Mouse (Mus musculus) embryo, embryonic 10 days (tissue): Measurements from ENCODE around the gene Lalba.
"Not testable (repeated sequence)": the region's sequence is repeated elsewhere in the genome, so short reads cannot be mapped to it uniquely, and the experiment has no call there.

Experiments
- DNase-seq: peaks from one replicate; pipeline ENCODE4 v3.0.0-alpha.2; 2015; ENCODE audit warnings: low spot score

The Lalba gene

GRCm38 (mm10) chr15:98482701-98483100 lies at the start of gene Lalba:
Lalba (minus strand) TSS chr15:98482721.
- no peak for DNase-seq

GRCm38 (mm10) chr15:98532281-98532680 lies 49.8 kb upstream of the Lalba start:
- no peak for DNase-seq

GRCm38 (mm10) chr15:98528066-98528563 lies 45.6 kb upstream of the Lalba start:
- DNase-seq: no peak

GRCm38 (mm10) chr15:98527056-98527771 lies 44.7 kb upstream of the Lalba start:
- no peak for DNase-seq

DNA sequence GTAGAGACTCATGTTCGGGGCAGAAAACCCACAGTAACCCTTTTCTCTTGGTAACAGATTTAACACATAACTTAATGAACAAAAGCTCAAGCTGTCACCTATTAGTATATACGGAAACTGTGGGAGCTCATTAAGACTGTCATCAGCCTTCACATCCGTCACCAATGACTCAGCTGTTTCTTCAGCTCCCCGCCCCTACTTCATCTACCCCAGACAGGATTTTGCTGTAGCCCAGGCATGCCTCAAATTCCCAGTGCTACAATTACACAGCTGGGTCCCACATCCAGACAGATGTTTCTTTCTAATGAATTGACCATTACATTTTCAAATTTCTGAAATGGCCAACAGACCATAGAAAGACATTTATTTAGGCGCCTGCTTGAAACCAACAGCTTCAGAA lies 43.5 kb upstream of the Lalba start:
- no peak for DNase-seq

DNA sequence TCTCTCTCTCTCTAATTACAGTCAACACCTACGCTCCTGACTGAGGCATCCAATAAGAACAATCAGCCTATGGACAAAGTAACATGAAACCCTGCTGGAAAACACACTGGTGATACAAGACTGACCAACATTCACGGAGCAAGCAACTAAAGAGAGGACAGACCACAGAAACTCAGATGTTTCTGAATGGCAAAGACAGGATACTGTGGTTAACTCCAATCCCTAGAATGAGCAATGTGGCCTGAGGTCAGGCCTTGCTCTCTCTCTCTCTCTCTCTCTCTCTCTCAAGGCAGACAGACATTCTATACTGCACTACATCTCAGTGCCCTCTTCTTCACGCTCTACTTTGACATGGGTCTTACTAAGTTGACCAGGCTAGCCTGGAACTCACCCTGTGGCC lies 38.7 kb upstream of the Lalba start:
- no peak for DNase-seq

DNA sequence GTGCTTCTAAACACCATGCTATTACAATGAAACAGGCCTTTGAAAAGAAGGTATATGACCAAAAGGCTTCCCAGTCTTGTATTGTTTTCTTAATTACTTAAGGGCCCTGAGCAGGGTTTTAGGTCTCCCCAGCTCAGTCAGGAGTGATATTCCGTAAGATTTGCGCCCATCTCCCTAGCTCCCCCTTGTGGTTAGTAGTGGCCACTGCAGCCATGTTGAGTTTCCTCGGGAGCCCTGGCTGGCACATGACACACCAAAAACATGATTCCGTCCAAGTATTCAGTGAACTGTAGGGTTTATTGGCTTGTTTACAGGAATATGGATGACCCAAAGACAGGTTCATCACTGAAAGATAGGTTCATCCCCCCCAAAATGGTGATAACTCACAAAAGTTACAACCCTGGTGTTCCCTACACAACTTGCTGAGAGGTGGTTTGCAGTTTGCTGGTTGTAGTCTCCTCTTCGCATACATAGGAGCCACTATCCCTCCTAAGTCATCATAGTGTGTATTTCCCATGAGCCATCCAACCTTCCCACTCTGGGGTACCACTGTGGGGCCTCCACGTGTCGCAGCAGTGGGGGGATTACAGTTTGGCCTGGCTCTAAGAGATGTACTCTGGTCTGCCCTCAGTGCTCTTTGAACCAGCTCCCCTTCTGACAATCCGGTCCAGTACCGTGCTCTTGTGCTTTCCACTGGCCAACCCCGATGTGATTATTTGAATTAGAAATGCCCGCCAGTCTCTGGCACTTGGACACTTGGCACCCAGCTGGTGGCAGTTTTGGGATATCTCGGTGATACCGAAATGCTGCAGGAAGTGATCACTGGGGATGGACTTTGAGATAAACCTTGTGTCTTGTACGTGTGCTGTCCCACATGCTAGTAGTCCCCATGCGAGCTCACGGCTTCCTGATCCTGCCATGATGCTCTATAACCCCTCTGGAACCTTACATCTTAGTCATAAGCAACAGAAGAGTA lies 35.1 kb upstream of the Lalba start:
- peak; percentile 72 for DNase-seq

GRCm38 (mm10) chr15:98514845-98515244 lies 32.3 kb upstream of the Lalba start:
- DNase-seq: not testable (repeated sequence)

GRCm38 (mm10) chr15:98514146-98514545 lies 31.6 kb upstream of the Lalba start:
- no peak for DNase-seq

DNA sequence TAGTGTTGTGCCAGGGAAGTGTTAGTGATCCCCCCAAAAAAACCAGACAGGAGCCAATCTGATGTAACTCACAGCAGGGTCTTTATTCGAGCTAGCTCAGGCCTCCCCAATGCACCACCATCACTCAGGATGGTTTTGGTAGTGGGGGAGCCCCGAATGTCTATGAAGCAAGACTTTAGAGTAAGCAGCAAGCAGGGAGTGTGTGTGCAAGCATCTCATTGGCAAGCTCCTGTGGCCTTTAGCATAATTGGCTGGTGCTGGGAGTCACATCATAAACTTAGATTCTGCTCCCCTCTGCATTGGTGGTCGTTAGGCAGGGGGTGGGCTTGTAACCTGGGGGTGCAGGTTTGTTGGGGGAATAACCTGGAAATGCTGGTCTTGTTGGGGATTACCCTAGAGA lies 31.2 kb upstream of the Lalba start:
- not testable (repeated sequence) for DNase-seq

GRCm38 (mm10) chr15:98512799-98513321 lies 30.3 kb upstream of the Lalba start:
- DNase-seq: no peak

DNA sequence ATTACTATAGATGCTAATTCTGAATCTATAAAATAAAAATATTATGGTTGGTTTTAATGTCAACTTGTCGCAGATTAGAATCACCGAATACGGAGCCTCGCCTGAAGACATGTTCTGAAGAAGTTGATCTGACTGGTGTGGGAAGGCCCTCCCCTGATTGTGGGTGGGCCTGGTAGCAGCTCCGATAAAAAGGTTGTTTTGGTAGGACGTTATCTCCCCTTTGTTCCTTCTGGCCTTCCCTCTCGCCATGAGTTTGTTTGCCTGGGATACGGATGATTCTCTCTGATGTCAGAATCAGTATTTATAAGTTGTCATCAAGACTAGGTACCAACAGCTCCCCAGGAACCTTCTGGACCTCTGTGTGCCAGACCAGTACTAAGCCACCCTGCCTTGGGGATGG lies 29.7 kb upstream of the Lalba start:
- DNase-seq: no peak

GRCm38 (mm10) chr15:98511386-98511928 lies 28.9 kb upstream of the Lalba start:
- DNase-seq: no peak

GRCm38 (mm10) chr15:98510438-98511385 lies 28.2 kb upstream of the Lalba start:
- DNase-seq: peak; percentile 86

GRCm38 (mm10) chr15:98509387-98509786 lies 26.9 kb upstream of the Lalba start:
- DNase-seq: no peak

DNA sequence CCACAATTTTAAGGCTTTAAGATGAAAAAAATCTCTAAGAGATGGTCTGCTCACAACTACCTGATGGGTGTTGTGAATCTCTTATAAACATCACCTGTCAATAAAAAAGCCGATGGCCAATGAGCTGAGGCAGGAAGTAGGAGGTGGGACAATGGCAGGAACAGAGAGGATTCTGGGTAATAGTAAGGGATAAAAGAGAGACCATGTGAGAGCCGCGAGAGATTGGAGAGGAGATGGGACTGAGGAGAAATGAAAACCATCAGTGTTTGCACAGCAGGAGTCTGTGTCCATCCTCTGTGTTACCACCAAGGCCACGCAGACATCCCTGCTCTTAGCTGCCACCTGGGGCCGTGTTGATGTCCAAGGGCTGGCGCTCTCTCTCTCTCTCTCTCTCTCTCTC lies 24.8 kb upstream of the Lalba start:
- DNase-seq: no peak

GRCm38 (mm10) chr15:98506253-98506957 lies 23.9 kb upstream of the Lalba start:
- no peak for DNase-seq

DNA sequence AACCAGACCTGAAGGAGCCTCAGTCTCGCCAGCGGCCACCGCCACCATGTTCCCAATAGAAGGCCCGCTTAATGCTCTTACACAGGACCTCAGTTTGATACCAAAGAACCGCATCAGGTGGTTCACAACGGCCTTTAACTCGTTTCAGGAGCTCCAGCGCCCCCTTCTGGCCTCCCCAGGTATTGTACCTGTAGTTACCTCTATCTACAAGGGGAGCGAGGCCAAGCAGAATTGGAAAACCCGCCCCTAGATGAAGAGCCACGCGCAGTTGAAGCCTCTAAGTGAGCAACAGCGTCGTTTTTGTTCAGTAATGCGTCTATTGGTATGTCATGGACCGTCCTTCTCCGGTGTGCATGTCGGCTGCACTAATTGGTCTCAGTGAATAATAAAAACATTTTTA lies 22.0 kb upstream of the Lalba start:
- peak; percentile 75 for DNase-seq

GRCm38 (mm10) chr15:98503317-98503716 lies 20.8 kb upstream of the Lalba start:
- DNase-seq: no peak

DNA sequence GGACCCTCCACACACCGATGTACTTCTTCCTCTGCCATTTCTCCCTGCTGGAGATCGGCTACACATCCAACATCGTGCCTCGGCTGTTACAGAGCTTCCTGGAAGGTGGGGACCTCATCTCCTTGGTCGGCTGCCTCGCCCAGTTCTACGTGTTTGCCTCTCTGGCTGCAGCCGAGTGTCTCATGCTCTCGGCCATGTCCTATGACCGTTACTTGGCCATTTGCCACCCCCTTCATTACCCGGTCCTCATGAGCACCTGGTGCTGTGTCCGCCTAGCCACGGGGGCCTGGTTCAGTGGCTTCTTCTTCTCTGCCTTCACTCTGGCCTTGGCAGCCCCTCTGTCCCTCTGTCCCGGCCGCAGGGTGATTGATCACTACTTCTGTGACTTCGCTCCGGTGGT lies 15.1 kb upstream of the Lalba start:
- no peak for DNase-seq

DNA sequence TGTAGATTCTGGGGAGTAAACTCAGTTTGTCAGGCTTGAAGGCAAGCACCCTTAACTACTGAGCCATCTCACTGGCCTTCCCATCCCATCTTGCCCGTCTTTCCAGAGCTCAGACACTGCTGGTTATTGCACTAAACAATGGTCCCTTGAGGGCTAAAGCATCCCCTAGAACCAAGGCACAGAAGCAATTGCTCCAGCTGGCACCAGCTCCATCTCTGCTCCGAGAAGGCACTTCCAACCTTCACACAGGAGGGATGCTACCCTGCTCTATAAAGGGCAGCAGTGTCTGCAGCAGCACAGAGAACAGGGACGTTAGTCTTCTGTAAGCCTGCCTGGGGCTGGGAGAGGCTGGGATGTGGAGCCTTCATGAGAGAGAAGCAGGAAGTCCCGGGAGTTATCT lies 9.6 kb upstream of the Lalba start, which contains the start of gene Olfr279:
Gene Olfr279 (plus strand): TSS at position 301 of the 400 bp plus-strand sequence.
- DNase-seq: no peak
